Mouse (Mus musculus) heart, embryonic 12.5 days (tissue): ENCODE results near the gene Cenpn. TPM values are rescaled to one million over a fixed set of nuclear protein-coding genes. Genes with fewer than 3 reads are reported as not detected.

Source experiments
- ATAC-seq: fragments of 200-750 bp; cut with Nextera tagmentation; 2 replicates; pipeline ENCODE4 v1.8.0; 2017; ENCODE audit warnings: moderate TSS enrichment, moderate library complexity; ENCODE audit not compliant: insufficient number of reproducible peaks, low FRiP score
- H3K27ac ChIP-seq: fragments of 300-500 bp; sonication (generic); 2 replicates; pipeline ENCODE4 v1.5.1; 2016; ENCODE audit warnings: mild to moderate bottlenecking, moderate library complexity; ENCODE audit not compliant: poor library complexity, severe bottlenecking
- H3K27me3 ChIP-seq: fragments of 300-500 bp; sonication (generic); replicated peaks from 2 replicates; pipeline ENCODE4 v1.6.1; 2016; ENCODE audit warnings: mild to moderate bottlenecking, moderate library complexity
- H3K36me3 ChIP-seq: fragments of 300-500 bp; sonication (generic); 2 replicates; pipeline ENCODE4 v1.6.1; 2016; ENCODE audit warnings: mild to moderate bottlenecking, moderate library complexity
- H3K4me1 ChIP-seq: fragments of 300-500 bp; sonication (generic); replicated peaks from 2 replicates; pipeline ENCODE4 v1.6.1; 2016; ENCODE audit warnings: mild to moderate bottlenecking
- H3K4me2 ChIP-seq: fragments of 300-500 bp; sonication (generic); 2 replicates; pipeline ENCODE4 v1.6.1; 2016; ENCODE audit warnings: mild to moderate bottlenecking, moderate library complexity
- H3K4me3 ChIP-seq: fragments of 300-500 bp; sonication (generic); 2 replicates; pipeline ENCODE4 v1.5.1; 2016; ENCODE audit warnings: mild to moderate bottlenecking
- H3K9ac ChIP-seq: fragments of 300-500 bp; sonication (generic); 2 replicates; pipeline ENCODE4 v1.6.1; 2016; ENCODE audit warnings: mild to moderate bottlenecking, moderate library complexity
- H3K9me3 ChIP-seq: fragments of 300-500 bp; sonication (generic); replicated peaks from 2 replicates; pipeline ENCODE4 v1.6.1; 2016; ENCODE audit warnings: mild to moderate bottlenecking, moderate library complexity
- WGBS: fragments of 180-500 bp; shearing (Covaris S2); methylation state at CpG from one replicate; pipeline ENCODE4 v1.1.7; 2016; 5-methylcytosine and 5-hydroxymethylcytosine counted together
- polyA plus RNA-seq: library from polyadenylated mRNA; unstranded; fragments of >200 nt; fragmentation: Nextera tagmentation; extraction: Ambion mirVana; gene quantifications from 2 replicates; pipeline ENCODE4 v1.2.1, GENCODE M21; 2016

Gene Cenpn
- polyA plus RNA-seq, 1 experiment from 2014 or later = 25.7 TPM

- Histone ChIP-seq H3K9me3 (no peaks in the 10 kb centered on the region), H3K27ac (no peak overlapping the region), H3K4me2 (no peak overlapping the region), H3K4me1 (peaks cover 35% of the 10 kb centered on the region), H3K9ac (no peak overlapping the region), H3K27me3 (no peaks in the 10 kb centered on the region), H3K36me3 (peaks cover 25% of the 10 kb centered on the region), H3K4me3 (no peak overlapping the region)
- 65% methylated on average over 12 of the region's 12 CpGs for WGBS
- no peak for ATAC-seq
Observed at GRCm38 (mm10) chr8:116942284-116943058, 20.9 kb downstream of the Cenpn start.

DNA sequence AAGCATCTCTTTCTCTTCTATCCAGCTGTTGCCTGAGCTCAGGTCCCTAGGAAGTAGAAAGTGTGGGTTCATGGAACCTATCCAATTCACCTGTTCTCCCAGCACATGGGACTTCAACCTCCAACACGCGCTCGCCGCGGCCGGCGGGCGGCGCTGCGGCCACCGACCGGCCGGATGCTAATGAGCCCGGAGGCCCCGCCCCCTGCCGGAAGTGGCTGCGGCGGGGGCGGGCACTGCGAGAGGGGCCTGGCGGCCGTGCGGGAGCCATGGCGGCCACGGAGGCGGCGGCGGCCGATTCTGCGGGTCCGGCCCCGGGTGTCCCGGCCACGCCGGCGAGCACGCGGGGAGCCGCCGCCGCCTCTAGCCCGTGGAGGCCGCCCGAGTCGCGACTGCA, 21.6 kb downstream of the Cenpn start, which contains the start of gene Atmin:
TSS of gene Atmin (plus strand) at position 233 of the 394 bp plus-strand sequence.
- peaks cover 42% of the 10 kb centered on the region for H3K4me1 ChIP-seq
- no peak within 1 kb of the TSS for H3K27ac ChIP-seq

GRCm38 (mm10) chr8:116943555-116944384, 22.2 kb downstream of the Cenpn start:
- Histone ChIP-seq H3K4me1 (peaks cover 45% of the 10 kb centered on the region), H3K4me2 (peak overlapping the region; percentile 94), H3K4me3 (peak overlapping the region; percentile 87), H3K9ac (peak overlapping the region; percentile 92), H3K27me3 (no peaks in the 10 kb centered on the region), H3K9me3 (no peaks in the 10 kb centered on the region), H3K36me3 (peaks cover 16% of the 10 kb centered on the region; the same call in 1 of the 2 replicates), H3K27ac (no peak overlapping the region)
- WGBS = under 1% methylated on average over 62 of the region's 62 CpGs
- peak; percentile 59 for ATAC-seq

More for the DNA sequence above, 21.6 kb downstream of the Cenpn start, which contains the start of gene Atmin:
- peak within 1 kb of the TSS; percentile 92 for H3K9ac ChIP-seq
- H3K4me3 ChIP-seq = peak within 1 kb of the TSS; percentile 87
- under 1% methylated on average over 41 of the region's 46 CpGs for WGBS
- H3K36me3 ChIP-seq = peaks cover 18% of the 10 kb centered on the region
- no peaks in the 10 kb centered on the region for H3K9me3 ChIP-seq
- peak within 1 kb of the TSS; percentile 94 for H3K4me2 ChIP-seq
- ATAC-seq = peak; percentile 87
- no peaks in the 10 kb centered on the region for H3K27me3 ChIP-seq

DNA sequence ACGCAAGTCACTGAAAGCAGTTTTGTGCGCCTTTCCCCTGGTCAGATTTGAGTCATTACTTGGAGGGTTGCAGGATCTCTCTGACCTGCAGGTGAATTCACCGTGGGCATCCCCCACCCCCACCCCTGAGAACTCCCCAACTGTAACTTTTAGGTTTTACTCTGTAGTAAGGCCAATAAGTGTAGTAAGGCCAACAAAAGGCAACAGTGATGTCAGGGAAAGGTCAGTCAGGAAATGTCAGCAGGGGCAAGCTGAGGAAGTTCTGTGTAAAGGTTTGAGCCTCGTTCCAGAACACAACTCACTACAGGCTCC, 22.8 kb downstream of the Cenpn start:
- no peaks in the 10 kb centered on the region for H3K9me3 ChIP-seq
- WGBS = 16% methylated on average over 4 of the region's 4 CpGs

GRCm38 (mm10) chr8:116945169-116945910, 23.8 kb downstream of the Cenpn start:
- H3K9ac ChIP-seq = no peak overlapping the region
- no peaks in the 10 kb centered on the region for H3K27me3 ChIP-seq
- H3K9me3 ChIP-seq = no peaks in the 10 kb centered on the region
- H3K4me1 ChIP-seq = peaks cover 49% of the 10 kb centered on the region
- H3K4me2 ChIP-seq = peak overlapping the region; percentile 94
- 43% methylated on average over 9 of the region's 9 CpGs for WGBS
- H3K27ac ChIP-seq = peak overlapping the region; percentile 90
- no peak overlapping the region for H3K4me3 ChIP-seq
- ATAC-seq = peak; percentile 1; the same call in 1 of the 2 replicates
- peaks cover 12% of the 10 kb centered on the region; the same call in 1 of the 2 replicates for H3K36me3 ChIP-seq

More for the DNA sequence above, 22.8 kb downstream of the Cenpn start:
- H3K27me3 ChIP-seq = no peaks in the 10 kb centered on the region
- no peak for ATAC-seq
- peak overlapping the region; percentile 92 for H3K9ac ChIP-seq
- peaks cover 45% of the 10 kb centered on the region for H3K4me1 ChIP-seq
- peak overlapping the region; percentile 87 for H3K4me3 ChIP-seq
- peaks cover 16% of the 10 kb centered on the region; the same call in 1 of the 2 replicates for H3K36me3 ChIP-seq
- H3K4me2 ChIP-seq = peak overlapping the region; percentile 94
- no peak overlapping the region for H3K27ac ChIP-seq

GRCm38 (mm10) chr8:116946268-116946838, 24.8 kb downstream of the Cenpn start:
- Histone ChIP-seq H3K27me3 (no peaks in the 10 kb centered on the region), H3K27ac (peak overlapping the region; percentile 90), H3K9ac (peak overlapping the region; percentile 49; the same call in 1 of the 2 replicates), H3K9me3 (no peaks in the 10 kb centered on the region), H3K4me3 (peak overlapping the region; percentile 30), H3K4me1 (peaks cover 53% of the 10 kb centered on the region), H3K36me3 (0 out of 2 replicates have a peak, but pooled peaks cover 3% of the 10 kb centered on the region), H3K4me2 (peak overlapping the region; percentile 61)
- WGBS = 28% methylated on average over 21 of the region's 21 CpGs
- ATAC-seq = peak; percentile 43; the same call in 1 of the 2 replicates

- peak overlapping the region; percentile 49; the same call in 1 of the 2 replicates for H3K9ac ChIP-seq
- H3K4me2 ChIP-seq = peak overlapping the region; percentile 61
- H3K27me3 ChIP-seq = no peaks in the 10 kb centered on the region
- peak overlapping the region; percentile 90 for H3K27ac ChIP-seq
- H3K4me1 ChIP-seq = peaks cover 58% of the 10 kb centered on the region
- H3K4me3 ChIP-seq = peak overlapping the region; percentile 30; the same call in 1 of the 2 replicates
- WGBS = 66% methylated on average over 6 of the region's 6 CpGs
- ATAC-seq = no peak
- H3K36me3 ChIP-seq = no peaks in the 10 kb centered on the region
- no peaks in the 10 kb centered on the region for H3K9me3 ChIP-seq
Observed at GRCm38 (mm10) chr8:116946851-116947250, 25.3 kb downstream of the Cenpn start.

GRCm38 (mm10) chr8:116947589-116947988, 26.1 kb downstream of the Cenpn start:
- peak overlapping the region; percentile 5; the same call in 1 of the 2 replicates for H3K9ac ChIP-seq

GRCm38 (mm10) chr8:116951369-116951768, 29.8 kb downstream of the Cenpn start:
- WGBS = 55% methylated on average over 5 of the region's 5 CpGs
- Histone ChIP-seq H3K36me3 (peaks cover 36% of the 10 kb centered on the region), H3K9ac (no peak overlapping the region), H3K9me3 (no peaks in the 10 kb centered on the region), H3K27ac (no peak overlapping the region), H3K27me3 (no peaks in the 10 kb centered on the region), H3K4me1 (peaks cover 34% of the 10 kb centered on the region), H3K4me2 (no peak overlapping the region), H3K4me3 (no peak overlapping the region)
- no peak for ATAC-seq

More at GRCm38 (mm10) chr8:116947589-116947988, 26.1 kb downstream of the Cenpn start:
- Histone ChIP-seq H3K27ac (peak overlapping the region; percentile 66), H3K27me3 (no peaks in the 10 kb centered on the region), H3K36me3 (no peaks in the 10 kb centered on the region), H3K4me2 (peak overlapping the region; percentile 32), H3K4me1 (peaks cover 59% of the 10 kb centered on the region), H3K4me3 (no peak overlapping the region), H3K9me3 (no peaks in the 10 kb centered on the region)
- WGBS = 45% methylated on average over 7 of the region's 7 CpGs
- no peak for ATAC-seq

DNA sequence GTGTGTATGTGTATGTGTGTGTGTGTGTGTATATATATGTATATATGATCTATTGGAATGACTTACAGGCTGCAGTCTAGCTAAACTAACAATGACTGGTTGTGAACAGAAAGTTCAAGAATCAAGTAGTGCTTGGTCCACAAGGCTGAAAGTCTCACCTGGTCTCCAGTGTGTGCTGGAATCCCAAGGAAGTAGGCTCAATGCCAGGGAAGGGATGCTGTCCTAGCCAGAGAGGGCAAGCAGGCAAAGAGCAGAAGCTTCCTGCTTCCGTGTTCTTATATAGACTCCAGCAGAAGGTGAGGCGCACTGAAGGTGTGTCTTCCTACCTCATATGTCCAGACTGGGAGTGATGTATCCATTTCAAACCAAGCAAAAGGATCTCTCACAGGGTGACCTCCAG, 30.2 kb downstream of the Cenpn start:
- H3K4me1 ChIP-seq = peaks cover 29% of the 10 kb centered on the region
- ATAC-seq = no peak
- H3K27ac ChIP-seq = no peak overlapping the region
- H3K4me3 ChIP-seq = no peak overlapping the region
- H3K9ac ChIP-seq = no peak overlapping the region
- H3K27me3 ChIP-seq = no peaks in the 10 kb centered on the region
- no peaks in the 10 kb centered on the region for H3K9me3 ChIP-seq
- peaks cover 40% of the 10 kb centered on the region for H3K36me3 ChIP-seq
- WGBS = 89% methylated on average over 2 of the region's 2 CpGs
- no peak overlapping the region for H3K4me2 ChIP-seq
